Mouse (Mus musculus): ENCODE results near the gene Tamm41. TPM values are rescaled to one million over a fixed set of nuclear protein-coding genes. Genes with fewer than 3 reads are reported as not detected.

The Tamm41 gene
- total and polyA plus RNA-seq, 2 experiments from 2014 or later, result 47.1 to 51.1 TPM

- WGBS, result 63% methylated on average over 5 of the region's 5 CpGs
- TF ChIP-seq CTCF (IDR thresholded peaks at IDR 0.05; ENCODE audit: low read depth), result no peak
- H3K9ac ChIP-seq (replicated peaks; ENCODE audit: low read length), result no peak overlapping the region
Observed at GRCm38 (mm10) chr6:114963636-114964035, 74.0 kb downstream of the Tamm41 start.

GRCm38 (mm10) chr6:114961276-114962068 is 76.2 kb downstream of the Tamm41 start:
- Histone ChIP-seq H3K9ac (replicated peaks; ENCODE audit: low read length) (no peak overlapping the region), H3K4me1 (ENCODE audit: insufficient read depth, low read length) (no peaks in the 10 kb centered on the region), H3K9me3 (ENCODE audit: low read length) (no peaks in the 10 kb centered on the region), H3K27ac (no peak overlapping the region), H3K4me3 (ENCODE audit: low read length) (no peak overlapping the region), H3K36me3 (ENCODE audit: insufficient read depth, low read length) (no peaks in the 10 kb centered on the region), H3K4me2 (ENCODE audit: low read depth, low read length) (no peak overlapping the region), H3K27me3 (ENCODE audit: insufficient read depth, low read length) (no peaks in the 10 kb centered on the region)
- WGBS, result 82% methylated on average over 10 of the region's 10 CpGs
- DNase-seq (ENCODE audit: low spot score) (no peak), ATAC-seq (no peak)
- TF ChIP-seq CTCF (IDR thresholded peaks at IDR 0.05; ENCODE audit: low read depth), result no peak

More at GRCm38 (mm10) chr6:114963636-114964035, 74.0 kb downstream of the Tamm41 start:
- DNase-seq (ENCODE audit: low spot score), result no peak
- Histone ChIP-seq H3K4me1 (ENCODE audit: insufficient read depth, low read length) (no peaks in the 10 kb centered on the region), H3K9me3 (ENCODE audit: low read length) (no peaks in the 10 kb centered on the region), H3K27me3 (ENCODE audit: insufficient read depth, low read length) (no peaks in the 10 kb centered on the region), H3K36me3 (ENCODE audit: insufficient read depth, low read length) (no peaks in the 10 kb centered on the region), H3K4me2 (ENCODE audit: low read depth, low read length) (no peak overlapping the region), H3K27ac (no peak overlapping the region), H3K4me3 (ENCODE audit: low read length) (no peak overlapping the region)
- ATAC-seq, result no peak

GRCm38 (mm10) chr6:114959012-114959398 is 78.7 kb downstream of the Tamm41 start:
- no peak for TF ChIP-seq CTCF (IDR thresholded peaks at IDR 0.05; ENCODE audit: low read depth)

GRCm38 (mm10) chr6:114958249-114959011 is 79.2 kb downstream of the Tamm41 start:
- H3K4me1 ChIP-seq (ENCODE audit: insufficient read depth, low read length), result no peaks in the 10 kb centered on the region
- WGBS, result 78% methylated on average over 10 of the region's 10 CpGs
- TF ChIP-seq CTCF (IDR thresholded peaks at IDR 0.05; ENCODE audit: low read depth), result no peak

More at GRCm38 (mm10) chr6:114959012-114959398, 78.7 kb downstream of the Tamm41 start:
- 89% methylated on average over 6 of the region's 6 CpGs for WGBS
- no peak for ATAC-seq
- Histone ChIP-seq H3K27ac (no peak overlapping the region), H3K4me3 (ENCODE audit: low read length) (no peak overlapping the region), H3K4me2 (ENCODE audit: low read depth, low read length) (no peak overlapping the region), H3K27me3 (ENCODE audit: insufficient read depth, low read length) (no peaks in the 10 kb centered on the region), H3K4me1 (ENCODE audit: insufficient read depth, low read length) (no peaks in the 10 kb centered on the region), H3K9me3 (ENCODE audit: low read length) (no peaks in the 10 kb centered on the region), H3K9ac (replicated peaks; ENCODE audit: low read length) (no peak overlapping the region), H3K36me3 (ENCODE audit: insufficient read depth, low read length) (no peaks in the 10 kb centered on the region)
- no peak for DNase-seq (ENCODE audit: low spot score)

GRCm38 (mm10) chr6:114957756-114958155 is 79.9 kb downstream of the Tamm41 start:
- no peak overlapping the region for H3K4me2 ChIP-seq (ENCODE audit: low read depth, low read length)
- WGBS, result 74% methylated on average over 12 of the region's 12 CpGs
- no peak overlapping the region for H3K27ac ChIP-seq
- no peaks in the 10 kb centered on the region for H3K36me3 ChIP-seq (ENCODE audit: insufficient read depth, low read length)
- TF ChIP-seq CTCF (IDR thresholded peaks at IDR 0.05; ENCODE audit: low read depth), result no peak
- DNase-seq (ENCODE audit: low spot score) (no peak), ATAC-seq (no peak)
- H3K4me3 ChIP-seq (ENCODE audit: low read length), result no peak overlapping the region
- no peak overlapping the region for H3K9ac ChIP-seq (replicated peaks; ENCODE audit: low read length)
- H3K27me3 ChIP-seq (ENCODE audit: insufficient read depth, low read length), result no peaks in the 10 kb centered on the region
- no peaks in the 10 kb centered on the region for H3K4me1 ChIP-seq (ENCODE audit: insufficient read depth, low read length)
- no peaks in the 10 kb centered on the region for H3K9me3 ChIP-seq (ENCODE audit: low read length)

More at GRCm38 (mm10) chr6:114958249-114959011, 79.2 kb downstream of the Tamm41 start:
- no peak for ATAC-seq
- no peaks in the 10 kb centered on the region for H3K9me3 ChIP-seq (ENCODE audit: low read length)
- no peak overlapping the region for H3K9ac ChIP-seq (replicated peaks; ENCODE audit: low read length)
- H3K4me2 ChIP-seq (ENCODE audit: low read depth, low read length), result no peak overlapping the region
- no peak overlapping the region for H3K27ac ChIP-seq
- DNase-seq (ENCODE audit: low spot score), result no peak
- no peak overlapping the region for H3K4me3 ChIP-seq (ENCODE audit: low read length)
- H3K36me3 ChIP-seq (ENCODE audit: insufficient read depth, low read length), result no peaks in the 10 kb centered on the region
- no peaks in the 10 kb centered on the region for H3K27me3 ChIP-seq (ENCODE audit: insufficient read depth, low read length)

GRCm38 (mm10) chr6:114954496-114954895 is 83.2 kb downstream of the Tamm41 start:
- no peak overlapping the region for H3K4me2 ChIP-seq (ENCODE audit: low read depth, low read length)
- H3K27ac ChIP-seq, result no peak overlapping the region
- H3K9ac ChIP-seq (replicated peaks; ENCODE audit: low read length), result no peak overlapping the region
- H3K4me3 ChIP-seq (ENCODE audit: low read length), result no peak overlapping the region
- no peaks in the 10 kb centered on the region for H3K9me3 ChIP-seq (ENCODE audit: low read length)
- no peak for ATAC-seq
- no peaks in the 10 kb centered on the region for H3K36me3 ChIP-seq (ENCODE audit: insufficient read depth, low read length)
- WGBS, result 85% methylated on average over 5 of the region's 5 CpGs
- TF ChIP-seq CTCF (IDR thresholded peaks at IDR 0.05; ENCODE audit: low read depth), result no peak
- H3K4me1 ChIP-seq (ENCODE audit: insufficient read depth, low read length), result no peaks in the 10 kb centered on the region
- no peak for DNase-seq (ENCODE audit: low spot score)
- H3K27me3 ChIP-seq (ENCODE audit: insufficient read depth, low read length), result no peaks in the 10 kb centered on the region

Other genes with a start within 250 kb of the Tamm41 start
- 85.4 and 88.5 TPM in 2 replicates for gene Vgll4, start 67.9 kb downstream of the Tamm41 start, total RNA-seq (2014; rRNA removed)
- 49.4 and 53.2 TPM in 2 replicates for gene Vgll4, start 67.9 kb downstream of the Tamm41 start, polyA plus RNA-seq (2015; fragmentation: Nextera tagmentation; extraction: Ambion mirVana)
- 128 and 129 TPM in 2 replicates for gene Syn2, start 97.0 kb upstream of the Tamm41 start, total RNA-seq (2014; rRNA removed)
- 90.2 and 94.7 TPM in 2 replicates for gene Syn2, start 97.0 kb upstream of the Tamm41 start, polyA plus RNA-seq (2015; fragmentation: Nextera tagmentation; extraction: Ambion mirVana)
- gene Gm17482, start 189.5 kb upstream of the Tamm41 start, total RNA-seq (2014; rRNA removed), result not detected in 2 replicates
- not detected in 2 replicates for gene Gm17482, start 189.5 kb upstream of the Tamm41 start, polyA plus RNA-seq (2015; fragmentation: Nextera tagmentation; extraction: Ambion mirVana)
- gene Timp4, start 214.3 kb upstream of the Tamm41 start, total RNA-seq (2014; rRNA removed), result 30.4 and 36.0 TPM in 2 replicates
- 48.4 and 53.5 TPM in 2 replicates for gene Timp4, start 214.3 kb upstream of the Tamm41 start, polyA plus RNA-seq (2015; fragmentation: Nextera tagmentation; extraction: Ambion mirVana)

All from hindbrain, postnatal 0 days (tissue).